Mouse (Mus musculus): Measurements from ENCODE around the gene Lyve1.

Lyve1 gene

GRCm38 (mm10) chr7:110851541-110852203, 11.4 kb downstream of the Lyve1 start:
- DNase-seq: no peak

DNA sequence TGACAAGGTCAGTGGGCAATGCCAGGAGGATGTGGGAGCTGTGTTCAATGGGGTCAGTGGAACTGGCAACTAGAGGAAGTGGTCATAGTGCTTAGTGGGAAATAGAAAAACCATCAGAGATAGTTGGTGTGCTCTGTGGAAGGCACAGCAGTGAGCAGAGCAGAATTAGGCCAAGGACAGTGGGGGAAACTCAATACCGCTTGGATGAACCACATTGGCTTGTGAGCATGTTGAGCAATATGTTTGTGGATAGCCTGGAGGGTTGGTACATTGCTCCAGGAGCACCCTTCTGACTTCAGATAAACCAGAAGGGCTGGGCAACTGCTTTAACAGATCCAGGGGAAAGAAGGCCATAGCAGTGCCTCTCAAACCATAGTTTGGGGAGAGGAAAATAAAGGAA, 14.7 kb downstream of the Lyve1 start:
- DNase-seq: no peak

GRCm38 (mm10) chr7:110847321-110847720, 15.7 kb downstream of the Lyve1 start:
- DNase-seq: no peak

GRCm38 (mm10) chr7:110843916-110844874, 18.8 kb downstream of the Lyve1 start, which contains the start of gene Rnf141:
Gene Rnf141 (minus strand): TSS chr7:110844457.
- peak; percentile 94 to 97 for DNase-seq

- DNase-seq: no peak
These were observed 22.7 kb downstream of the Lyve1 start for GRCm38 (mm10) chr7:110840332-110840731.

DNA sequence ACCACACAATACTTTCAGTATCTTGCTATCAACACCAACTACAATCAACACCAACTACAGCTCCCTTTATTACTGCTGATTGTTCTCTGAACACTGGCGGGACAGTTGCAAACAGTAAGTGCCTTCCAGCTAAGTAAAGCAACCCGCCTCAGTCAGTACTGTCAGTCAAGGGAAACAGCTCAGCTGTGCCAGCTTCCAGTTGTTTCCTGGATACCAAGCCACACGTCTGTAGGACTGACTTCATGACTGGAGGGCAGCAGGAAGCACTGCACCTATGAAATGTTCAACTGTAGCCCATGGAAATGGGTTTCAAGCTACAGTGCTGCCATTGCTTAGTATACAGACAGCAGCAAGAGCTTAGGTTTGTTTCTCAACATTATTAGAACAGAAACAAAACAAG, 28.5 kb downstream of the Lyve1 start:
- DNase-seq: no peak

GRCm38 (mm10) chr7:110834018-110834417, 29.0 kb downstream of the Lyve1 start:
- DNase-seq: no peak

DNA sequence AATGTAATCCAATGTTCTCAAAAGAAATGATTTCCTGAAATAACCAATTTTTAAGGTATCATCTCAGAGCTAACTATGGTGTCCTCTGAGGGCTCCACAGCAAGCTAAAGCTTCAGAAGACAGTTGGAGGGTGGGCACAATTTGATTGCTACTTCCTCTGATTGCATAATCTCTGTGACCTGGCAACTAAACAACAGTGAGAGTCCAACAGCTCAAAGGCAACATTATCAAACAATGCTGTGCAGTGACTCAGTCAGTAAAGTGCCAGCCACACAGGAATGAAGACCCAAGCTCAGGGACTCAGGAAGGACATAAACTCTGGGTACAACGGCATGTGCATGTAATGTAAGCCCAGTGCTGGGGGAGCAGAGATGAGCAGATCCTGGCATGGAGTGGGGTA, 30.0 kb downstream of the Lyve1 start:
- DNase-seq: no peak

DNA sequence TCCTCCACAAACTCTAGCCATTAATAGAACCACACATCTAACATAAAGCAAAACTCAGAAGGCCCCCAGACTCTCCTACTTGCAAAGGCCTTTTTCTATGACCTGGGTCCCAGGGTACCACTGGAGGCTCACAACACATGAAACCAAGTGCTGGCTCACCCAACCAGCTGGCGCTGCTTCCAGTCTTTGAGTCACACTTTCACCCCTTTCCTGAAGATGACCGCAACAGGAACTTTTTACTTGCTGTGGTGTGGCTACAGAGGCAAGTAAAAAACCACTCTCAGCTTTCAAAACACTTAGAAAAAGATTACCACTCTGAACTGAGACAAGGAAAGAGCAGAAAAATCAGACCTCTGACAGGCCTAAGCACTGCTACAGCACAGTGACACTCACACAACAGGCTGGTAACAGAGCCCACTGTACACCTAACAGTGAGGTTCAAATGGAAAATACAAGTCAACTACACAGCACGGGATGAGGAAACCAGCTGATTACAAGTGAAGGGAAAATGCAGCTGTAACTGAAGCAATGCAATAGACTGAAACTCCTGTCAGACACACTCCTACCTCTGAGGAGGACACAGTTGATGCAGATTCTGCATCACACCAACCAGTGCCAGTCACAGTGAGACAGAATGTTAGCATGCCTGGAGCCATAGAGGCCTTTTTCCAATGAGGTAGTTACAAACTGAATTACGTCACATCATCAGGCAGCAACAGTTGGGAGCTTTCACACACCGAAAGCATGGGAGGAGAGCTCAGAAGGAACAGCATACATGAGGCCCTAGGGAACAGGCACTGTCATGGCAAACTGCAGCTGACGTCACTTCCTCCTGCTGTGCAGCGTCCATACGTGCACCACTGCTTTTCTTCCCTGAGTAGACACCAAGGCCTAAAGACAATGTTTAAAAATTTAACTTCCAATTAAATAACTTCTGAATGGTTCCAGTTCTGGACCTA, 38.8 kb downstream of the Lyve1 start:
- DNase-seq: no peak

DNA sequence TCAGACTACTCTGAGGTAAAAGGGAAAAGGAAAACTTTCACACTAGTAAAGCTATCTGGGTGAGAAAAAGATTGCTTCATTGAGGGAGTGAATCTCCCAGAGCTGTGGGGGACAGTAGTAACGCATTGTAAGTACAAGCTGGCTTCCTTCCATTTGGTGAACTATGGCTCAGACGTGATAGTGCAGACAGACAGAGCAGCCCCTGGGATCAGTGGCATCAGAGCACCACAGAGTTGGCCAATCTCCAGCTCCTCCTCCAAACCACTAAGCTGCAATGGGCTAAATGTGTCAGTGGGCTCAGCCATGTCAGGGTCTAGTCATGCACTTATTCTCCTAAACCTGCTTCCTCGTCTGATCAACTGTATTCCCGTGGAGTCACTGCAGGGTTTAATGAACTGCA, 39.4 kb downstream of the Lyve1 start:
- DNase-seq: no peak

GRCm38 (mm10) chr7:110823076-110823475, 40.0 kb downstream of the Lyve1 start:
- DNase-seq: no peak

GRCm38 (mm10) chr7:110822055-110822454, 41.0 kb downstream of the Lyve1 start:
- DNase-seq: no peak

- peak; percentile 69 to 81 for DNase-seq
These were observed 41.4 kb downstream of the Lyve1 start for GRCm38 (mm10) chr7:110821653-110822052.

DNA sequence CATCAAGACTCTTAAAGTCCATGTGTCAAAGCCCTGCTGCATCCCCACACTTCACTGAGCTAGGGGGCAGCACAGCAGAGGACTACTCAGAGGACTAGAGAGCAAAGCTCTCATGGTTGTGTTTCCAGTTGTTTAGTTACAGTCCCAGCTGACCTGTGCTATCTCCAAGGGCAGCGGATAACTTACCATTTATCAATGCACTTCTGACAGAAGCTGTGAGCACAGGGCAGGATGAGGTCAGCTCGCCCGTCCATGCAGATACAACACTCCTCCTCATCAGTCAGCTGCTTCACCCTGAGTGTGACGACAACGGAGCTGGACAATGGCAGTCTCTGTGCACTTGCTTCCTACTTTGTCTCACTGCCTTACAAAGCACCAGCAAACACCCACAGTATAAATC, 42.0 kb downstream of the Lyve1 start:
- DNase-seq: peak in 1 of 2 experiments; percentile 5

DNA sequence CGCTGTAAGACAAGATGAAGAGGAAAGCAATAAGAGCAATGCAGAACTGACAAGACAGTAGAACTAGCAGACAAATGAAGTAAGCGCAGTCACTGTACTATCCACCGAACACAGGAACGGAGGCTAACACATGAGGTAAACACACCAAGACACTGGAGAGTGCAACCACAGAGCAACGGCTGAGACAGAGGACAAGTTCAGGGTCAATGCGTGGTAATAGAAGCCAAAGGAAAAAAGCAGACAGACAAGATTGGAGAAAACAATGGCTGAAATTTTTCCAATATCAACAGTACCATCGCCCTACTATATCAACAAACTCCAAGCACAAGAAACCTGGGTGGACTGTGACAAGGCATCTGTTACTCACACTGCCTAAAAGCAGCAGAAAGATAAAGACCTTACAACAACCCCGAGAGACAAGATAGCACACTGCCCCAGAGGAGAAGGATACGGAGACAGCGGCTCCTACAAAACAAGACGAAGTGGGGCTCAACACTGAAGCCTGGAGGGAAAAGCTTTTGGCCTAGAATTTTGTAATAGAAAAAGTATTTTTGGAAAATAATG, 44.2 kb downstream of the Lyve1 start:
- DNase-seq: no peak

GRCm38 (mm10) chr7:110818206-110818605, 44.8 kb downstream of the Lyve1 start:
- peak; percentile 25 to 52 for DNase-seq

GRCm38 (mm10) chr7:110816037-110816436, 47.0 kb downstream of the Lyve1 start:
- DNase-seq: peak; percentile 31 to 60

DNA sequence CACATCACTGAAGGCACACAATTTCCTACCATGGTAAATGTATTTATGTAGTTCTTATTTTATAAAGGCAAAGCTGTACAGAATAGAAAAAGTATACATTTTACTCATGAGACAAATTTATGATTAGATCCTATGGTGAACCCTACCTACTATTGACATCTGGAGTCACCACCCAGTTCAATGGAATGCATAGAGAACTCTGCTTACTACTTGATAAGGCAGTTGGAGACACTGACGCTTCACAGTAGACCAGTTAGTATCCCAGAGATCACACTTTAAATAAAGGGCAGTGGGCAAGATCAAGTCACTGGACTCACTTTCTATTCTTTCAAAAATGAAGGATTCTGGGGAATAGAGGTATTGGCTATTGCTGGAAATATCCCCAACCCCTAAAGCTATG, 49.1 kb downstream of the Lyve1 start:
- no peak for DNase-seq

DNA sequence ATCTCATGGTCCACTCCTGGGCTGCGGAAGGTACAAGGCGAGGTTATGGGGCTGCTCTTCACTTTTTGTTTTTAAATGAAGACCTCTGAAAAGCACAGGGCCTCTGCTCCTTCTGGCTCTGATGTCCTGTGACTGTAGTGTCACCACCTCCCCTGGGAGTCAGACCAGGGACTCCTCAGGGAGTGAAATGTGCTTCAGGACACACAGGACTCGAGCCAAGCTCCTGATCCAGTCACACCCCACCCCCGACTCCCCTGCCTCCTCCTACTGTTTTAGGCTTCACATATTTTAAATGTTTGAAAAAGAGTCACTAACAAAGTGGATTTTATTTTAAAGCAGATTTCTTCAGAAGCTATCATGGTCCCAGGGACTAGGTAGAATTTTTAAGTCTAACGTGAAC, 51.5 kb downstream of the Lyve1 start:
- no peak for DNase-seq

DNA sequence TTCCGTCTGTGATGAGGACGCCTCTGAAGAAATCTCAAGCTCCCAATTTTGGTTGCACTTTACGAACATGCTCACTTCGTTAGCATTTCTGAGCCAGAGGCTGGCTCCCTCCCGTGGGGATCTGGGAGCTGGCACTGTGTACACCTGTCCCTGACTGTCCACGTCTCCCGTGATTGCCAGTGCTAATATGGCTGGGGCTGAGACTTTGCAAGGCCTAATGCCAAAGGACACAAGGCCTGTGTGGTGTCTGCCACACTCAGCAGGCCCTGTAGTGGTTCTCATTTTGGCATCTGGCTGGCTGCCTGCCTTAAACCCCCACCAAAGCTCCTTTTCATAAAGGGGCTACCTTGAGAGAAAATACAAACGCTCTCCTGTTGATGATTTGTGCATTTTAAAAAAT, 52.0 kb downstream of the Lyve1 start:
- no peak for DNase-seq

- no peak for DNase-seq
These were observed 53.2 kb downstream of the Lyve1 start for GRCm38 (mm10) chr7:110809585-110810557.

Data from cerebellum, postnatal 25 days (tissue).